Mouse (Mus musculus) ES-Bruce4 (cell line): ENCODE data around the gene Atg16l2. TPM values are rescaled to one million over a fixed set of nuclear protein-coding genes. Genes with fewer than 3 reads are reported as not detected.

Experiments used
- H3K27ac ChIP-seq: 2 replicates; pipeline ENCODE4 v1.5.1; 2012; ENCODE audit warnings: low read length, inconsistent platforms; ENCODE audit not compliant: insufficient read depth
- H3K27me3 ChIP-seq: 2 replicates; pipeline ENCODE4 v1.6.1; 2012; ENCODE audit warnings: mild to moderate bottlenecking, low read length, inconsistent platforms; ENCODE audit not compliant: control insufficient read depth, poor library complexity, insufficient read depth, severe bottlenecking
- H3K36me3 ChIP-seq: 2 replicates; pipeline ENCODE4 v1.6.1; 2012; ENCODE audit warnings: inconsistent platforms, mild to moderate bottlenecking, low read length, moderate library complexity; ENCODE audit not compliant: control insufficient read depth, poor library complexity, insufficient read depth, severe bottlenecking
- H3K4me1 ChIP-seq: one replicate; pipeline ENCODE4 v1.8.1; 2011; ENCODE audit warnings: low read length; ENCODE audit not compliant: control insufficient read depth, insufficient read depth
- H3K4me3 ChIP-seq: 2 replicates; pipeline ENCODE4 v1.5.1; 2011; ENCODE audit warnings: low read depth, mild to moderate bottlenecking, low read length
- H3K9ac ChIP-seq: 2 replicates; pipeline ENCODE4 v1.6.1; 2012; ENCODE audit warnings: low read depth, mild to moderate bottlenecking, inconsistent platforms; ENCODE audit not compliant: poor library complexity, severe bottlenecking
- H3K9me3 ChIP-seq: replicated peaks from 2 replicates; pipeline ENCODE4 v1.6.1; 2012; ENCODE audit warnings: mild to moderate bottlenecking, low read length, inconsistent platforms; ENCODE audit not compliant: control insufficient read depth, poor library complexity, insufficient read depth, severe bottlenecking
- CTCF ChIP-seq: IDR thresholded peaks from one replicate; pipeline ENCODE4 v1.8.1; 2011; ENCODE audit warnings: low read depth, low read length
- EP300 ChIP-seq: IDR thresholded peaks from 2 replicates; pipeline ENCODE4 v1.6.1; 2011; ENCODE audit warnings: low read depth, low read length; ENCODE audit not compliant: insufficient read depth
- POLR2A ChIP-seq: IDR thresholded peaks from one replicate; pipeline ENCODE4 v1.8.1; 2011; ENCODE audit warnings: low read length; ENCODE audit not compliant: insufficient read depth
- polyA plus RNA-seq: library from polyadenylated mRNA; stranded (reverse); fragments of >200 nt; gene quantifications from 2 replicates; pipeline ENCODE4 v1.2.4, GENCODE M21; 2011; ENCODE audit warnings: low read depth; ENCODE audit not compliant: missing spikeins, insufficient read depth, insufficient read length

The Atg16l2 gene
- polyA plus RNA-seq, 1 experiment = 23.4 TPM

DNA sequence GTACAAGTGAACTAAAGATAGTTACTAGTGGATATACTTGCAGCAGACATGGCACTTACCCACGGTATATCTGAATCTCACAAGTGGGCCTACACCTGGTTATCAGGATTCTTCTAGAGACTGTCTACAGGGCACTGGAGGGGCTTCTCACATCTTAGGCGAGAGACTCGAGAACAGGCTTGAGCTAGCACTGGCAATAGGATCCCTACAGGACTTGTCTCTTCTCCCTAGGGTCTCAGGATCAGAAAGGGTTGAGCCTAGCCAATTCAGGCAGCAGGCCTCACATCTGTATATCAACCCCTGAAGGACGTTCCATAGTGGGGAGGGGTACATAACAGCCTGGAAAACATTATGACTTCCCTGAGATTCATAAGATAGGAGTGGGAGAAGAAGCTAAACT, 15.2 kb downstream of the Atg16l2 start:
- H3K9ac ChIP-seq = no peak overlapping the region
- H3K27me3 ChIP-seq = no peaks in the 10 kb centered on the region
- no peak overlapping the region for H3K27ac ChIP-seq
- no peaks in the 10 kb centered on the region for H3K4me1 ChIP-seq
- peaks cover 2% of the 10 kb centered on the region for H3K36me3 ChIP-seq
- no peak overlapping the region for H3K4me3 ChIP-seq
- no peaks in the 10 kb centered on the region for H3K9me3 ChIP-seq
- TF ChIP-seq CTCF (no peak), POLR2A (no peak), EP300 (no peak)

DNA sequence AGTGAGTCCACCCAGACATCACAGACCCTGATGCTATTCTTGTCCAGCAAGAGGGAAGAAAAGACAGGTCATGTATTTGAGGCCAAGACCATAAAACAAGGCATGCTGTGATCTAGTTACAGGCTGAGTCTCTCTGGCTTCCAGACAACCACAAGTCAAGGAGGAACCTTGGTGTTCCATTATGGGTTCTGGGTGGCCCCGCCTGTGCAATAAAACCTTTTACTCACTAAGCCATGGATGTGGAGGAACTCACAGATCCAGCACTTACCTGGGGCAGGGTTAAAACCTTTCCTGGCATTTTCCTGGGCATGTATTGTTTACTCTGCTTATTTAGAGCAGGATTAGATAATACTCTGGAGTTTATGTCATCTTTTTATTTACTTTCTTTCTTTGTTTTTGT, 17.5 kb downstream of the Atg16l2 start:
- H3K4me1 ChIP-seq = no peaks in the 10 kb centered on the region
- no peaks in the 10 kb centered on the region for H3K27me3 ChIP-seq
- H3K9ac ChIP-seq = no peak overlapping the region
- H3K36me3 ChIP-seq = peaks cover 2% of the 10 kb centered on the region
- H3K9me3 ChIP-seq = no peaks in the 10 kb centered on the region
- TF ChIP-seq EP300 (no peak), POLR2A (no peak), CTCF (no peak)
- H3K4me3 ChIP-seq = no peak overlapping the region
- no peak overlapping the region for H3K27ac ChIP-seq

- TF ChIP-seq POLR2A (no peak), CTCF (no peak), EP300 (no peak)
- Histone ChIP-seq H3K9ac (no peak overlapping the region), H3K36me3 (peaks cover 2% of the 10 kb centered on the region), H3K4me1 (no peaks in the 10 kb centered on the region), H3K9me3 (no peaks in the 10 kb centered on the region), H3K27ac (no peak overlapping the region), H3K27me3 (no peaks in the 10 kb centered on the region), H3K4me3 (no peak overlapping the region)
Observed at GRCm38 (mm10) chr7:101282721-101283120, 19.3 kb downstream of the Atg16l2 start.

DNA sequence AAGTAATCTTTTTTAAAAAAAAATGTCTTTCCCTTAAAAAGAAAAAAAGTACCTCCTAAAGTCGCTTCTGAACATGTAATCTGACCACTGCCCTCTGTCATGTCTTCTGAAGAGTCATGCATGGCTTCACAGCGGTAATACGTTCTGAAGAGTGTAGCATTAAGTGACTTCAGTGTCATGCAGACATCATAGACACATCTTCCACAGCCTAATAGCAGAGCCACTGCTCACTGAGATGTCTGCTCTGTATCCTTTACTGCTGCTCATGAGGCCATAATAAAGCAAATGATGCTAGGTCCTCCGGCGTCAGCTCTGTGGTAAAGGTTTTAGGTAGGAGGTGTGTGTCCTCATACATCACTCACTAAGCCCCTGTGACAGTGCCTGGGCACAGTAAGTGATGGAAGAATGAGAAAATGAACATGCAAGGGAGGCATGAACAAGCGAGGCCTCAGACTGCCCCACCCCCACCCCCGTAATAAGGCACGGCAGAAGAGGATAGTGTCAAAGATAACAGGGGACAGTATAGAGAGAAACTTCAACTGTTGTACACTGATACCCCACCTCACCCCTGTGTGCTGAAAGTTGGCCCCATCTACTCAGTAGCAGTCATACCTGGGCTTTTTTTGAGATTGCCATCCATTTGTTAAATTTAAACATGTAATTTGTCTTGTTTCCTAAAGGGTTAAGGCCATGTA, 29.4 kb downstream of the Atg16l2 start:
- Histone ChIP-seq H3K4me1 (no peaks in the 10 kb centered on the region), H3K27me3 (no peaks in the 10 kb centered on the region), H3K9ac (no peak overlapping the region), H3K9me3 (no peaks in the 10 kb centered on the region), H3K4me3 (no peak overlapping the region), H3K36me3 (no peaks in the 10 kb centered on the region; the same call in 1 of the 2 replicates), H3K27ac (no peak overlapping the region)
- TF ChIP-seq CTCF (no peak), EP300 (no peak), POLR2A (no peak)

DNA sequence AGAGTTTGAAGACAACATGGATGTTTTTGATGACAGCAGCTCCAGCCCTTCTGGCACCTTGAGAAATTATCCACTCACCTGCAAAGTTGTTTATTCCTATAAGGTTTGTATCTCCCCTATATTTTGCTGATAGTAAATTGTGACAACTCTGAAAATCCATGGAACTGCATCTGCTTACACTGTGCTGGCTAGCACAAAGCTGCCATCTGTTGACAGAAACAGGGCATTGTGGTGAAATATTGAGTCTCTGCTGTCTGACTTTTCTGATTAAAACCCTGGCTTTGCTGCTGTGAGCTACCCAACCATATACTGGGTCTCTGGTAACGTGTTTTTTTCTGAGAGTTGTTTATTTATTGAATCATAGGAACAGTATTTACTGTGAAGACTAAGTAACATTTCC, 30.4 kb downstream of the Atg16l2 start:
- no peak for TF ChIP-seq CTCF
- H3K36me3 ChIP-seq = no peaks in the 10 kb centered on the region; the same call in 1 of the 2 replicates

GRCm38 (mm10) chr7:101267457-101268259, 34.4 kb downstream of the Atg16l2 start:
- TF ChIP-seq POLR2A (no peak), CTCF (no peak), EP300 (no peak)
- Histone ChIP-seq H3K4me1 (no peaks in the 10 kb centered on the region), H3K27ac (no peak overlapping the region), H3K4me3 (no peak overlapping the region), H3K27me3 (no peaks in the 10 kb centered on the region), H3K36me3 (no peaks in the 10 kb centered on the region; the same call in 1 of the 2 replicates), H3K9me3 (no peaks in the 10 kb centered on the region), H3K9ac (no peak overlapping the region)

More for the DNA sequence above, 30.4 kb downstream of the Atg16l2 start:
- no peaks in the 10 kb centered on the region for H3K27me3 ChIP-seq
- H3K9ac ChIP-seq = no peak overlapping the region
- no peaks in the 10 kb centered on the region for H3K4me1 ChIP-seq
- no peak overlapping the region for H3K4me3 ChIP-seq
- H3K9me3 ChIP-seq = no peaks in the 10 kb centered on the region
- no peak overlapping the region for H3K27ac ChIP-seq
